Mouse (Mus musculus): ENCODE data around the gene Fbxo22. TPM values are rescaled to one million over a fixed set of nuclear protein-coding genes. Genes with fewer than 3 reads are reported as not detected.

The Fbxo22 gene
- polyA plus RNA-seq, 1 experiment from 2014 or later: 73.6 TPM

GRCm38 (mm10) chr9:55211611-55212010 is 2.9 kb downstream of the Fbxo22 start:
- Histone ChIP-seq H3K9ac (ENCODE audit: low read length) (no peak overlapping the region), H3K4me1 (ENCODE audit: control insufficient read depth, insufficient read depth, low read length) (peaks cover 7% of the 10 kb centered on the region; the same call in 1 of the 2 replicates), H3K27ac (replicated peaks; ENCODE audit: low read depth, low read length) (no peak overlapping the region), H3K4me2 (ENCODE audit: low read depth, severe bottlenecking) (no peak overlapping the region), H3K27me3 (ENCODE audit: control insufficient read depth, insufficient read depth, low read length) (no peaks in the 10 kb centered on the region), H3K9me3 (ENCODE audit: control insufficient read depth, low read length) (no peaks in the 10 kb centered on the region), H3K36me3 (ENCODE audit: control insufficient read depth, insufficient read depth, low read length) (peaks cover 4% of the 10 kb centered on the region; the same call in 1 of the 2 replicates), H3K4me3 (ENCODE audit: low read depth, low read length) (no peak overlapping the region)
- WGBS: 89% methylated on average over 4 of the region's 4 CpGs
- DNase-seq (ENCODE audit: low spot score): no peak
- ATAC-seq (ENCODE audit: insufficient number of reproducible peaks, low FRiP score, low TSS enrichment, low read depth): no peak

- ATAC-seq (ENCODE audit: insufficient number of reproducible peaks, low FRiP score, low TSS enrichment, low read depth) (no peak), DNase-seq (ENCODE audit: low spot score) (no peak)
- peaks cover 9% of the 10 kb centered on the region; the same call in 1 of the 2 replicates for H3K36me3 ChIP-seq (ENCODE audit: control insufficient read depth, insufficient read depth, low read length)
- no peak overlapping the region for H3K27ac ChIP-seq (replicated peaks; ENCODE audit: low read depth, low read length)
- no peaks in the 10 kb centered on the region for H3K27me3 ChIP-seq (ENCODE audit: control insufficient read depth, insufficient read depth, low read length)
- no peak overlapping the region for H3K4me2 ChIP-seq (ENCODE audit: low read depth, severe bottlenecking)
- no peak overlapping the region for H3K4me3 ChIP-seq (ENCODE audit: low read depth, low read length)
- WGBS: 96% methylated on average over 1 of the region's 1 CpGs
- H3K9ac ChIP-seq (ENCODE audit: low read length): no peak overlapping the region
- H3K4me1 ChIP-seq (ENCODE audit: control insufficient read depth, insufficient read depth, low read length): peaks cover 6% of the 10 kb centered on the region; the same call in 1 of the 2 replicates
- no peaks in the 10 kb centered on the region for H3K9me3 ChIP-seq (ENCODE audit: control insufficient read depth, low read length)
These were observed 4.7 kb downstream of the Fbxo22 start for GRCm38 (mm10) chr9:55213396-55213795.

- H3K4me2 ChIP-seq (ENCODE audit: low read depth, severe bottlenecking): no peak overlapping the region
- ATAC-seq (ENCODE audit: insufficient number of reproducible peaks, low FRiP score, low TSS enrichment, low read depth): no peak
- H3K4me1 ChIP-seq (ENCODE audit: control insufficient read depth, insufficient read depth, low read length): 0 out of 2 replicates have a peak, but pooled peaks cover under 1% of the 10 kb centered on the region
- H3K27ac ChIP-seq (replicated peaks; ENCODE audit: low read depth, low read length): no peak overlapping the region
- WGBS: 84% methylated on average over 3 of the region's 3 CpGs
- H3K4me3 ChIP-seq (ENCODE audit: low read depth, low read length): no peak overlapping the region
- no peak overlapping the region for H3K9ac ChIP-seq (ENCODE audit: low read length)
- no peak for DNase-seq (ENCODE audit: low spot score)
- no peaks in the 10 kb centered on the region for H3K9me3 ChIP-seq (ENCODE audit: control insufficient read depth, low read length)
- no peaks in the 10 kb centered on the region for H3K27me3 ChIP-seq (ENCODE audit: control insufficient read depth, insufficient read depth, low read length)
- peaks cover 9% of the 10 kb centered on the region; the same call in 1 of the 2 replicates for H3K36me3 ChIP-seq (ENCODE audit: control insufficient read depth, insufficient read depth, low read length)
These were observed 6.3 kb downstream of the Fbxo22 start for GRCm38 (mm10) chr9:55215056-55215455.

- Histone ChIP-seq H3K4me2 (ENCODE audit: low read depth, severe bottlenecking) (no peak overlapping the region), H3K9ac (ENCODE audit: low read length) (no peak overlapping the region), H3K4me3 (ENCODE audit: low read depth, low read length) (no peak overlapping the region), H3K36me3 (ENCODE audit: control insufficient read depth, insufficient read depth, low read length) (peaks cover 12% of the 10 kb centered on the region), H3K4me1 (ENCODE audit: control insufficient read depth, insufficient read depth, low read length) (no peaks in the 10 kb centered on the region), H3K27ac (replicated peaks; ENCODE audit: low read depth, low read length) (no peak overlapping the region), H3K9me3 (ENCODE audit: control insufficient read depth, low read length) (no peaks in the 10 kb centered on the region), H3K27me3 (ENCODE audit: control insufficient read depth, insufficient read depth, low read length) (no peaks in the 10 kb centered on the region)
- 92% methylated on average over 3 of the region's 3 CpGs for WGBS
- DNase-seq (ENCODE audit: low spot score) (no peak), ATAC-seq (ENCODE audit: insufficient number of reproducible peaks, low FRiP score, low TSS enrichment, low read depth) (no peak)
These were observed 6.9 kb downstream of the Fbxo22 start for GRCm38 (mm10) chr9:55215648-55216047.

- Histone ChIP-seq H3K4me3 (ENCODE audit: low read depth, low read length) (no peak overlapping the region), H3K9me3 (ENCODE audit: control insufficient read depth, low read length) (no peaks in the 10 kb centered on the region), H3K27me3 (ENCODE audit: control insufficient read depth, insufficient read depth, low read length) (no peaks in the 10 kb centered on the region), H3K9ac (ENCODE audit: low read length) (no peak overlapping the region), H3K27ac (replicated peaks; ENCODE audit: low read depth, low read length) (no peak overlapping the region), H3K4me2 (ENCODE audit: low read depth, severe bottlenecking) (no peak overlapping the region), H3K4me1 (ENCODE audit: control insufficient read depth, insufficient read depth, low read length) (no peaks in the 10 kb centered on the region), H3K36me3 (ENCODE audit: control insufficient read depth, insufficient read depth, low read length) (peaks cover 14% of the 10 kb centered on the region)
- WGBS: 82% methylated on average over 2 of the region's 2 CpGs
- ATAC-seq (ENCODE audit: insufficient number of reproducible peaks, low FRiP score, low TSS enrichment, low read depth): no peak
- DNase-seq (ENCODE audit: low spot score): no peak
These were observed 7.4 kb downstream of the Fbxo22 start for GRCm38 (mm10) chr9:55216078-55216477.

- no peak for DNase-seq (ENCODE audit: low spot score)
- Histone ChIP-seq H3K9me3 (ENCODE audit: control insufficient read depth, low read length) (no peaks in the 10 kb centered on the region), H3K27me3 (ENCODE audit: control insufficient read depth, insufficient read depth, low read length) (no peaks in the 10 kb centered on the region), H3K4me2 (ENCODE audit: low read depth, severe bottlenecking) (no peak overlapping the region), H3K27ac (replicated peaks; ENCODE audit: low read depth, low read length) (no peak overlapping the region), H3K9ac (ENCODE audit: low read length) (no peak overlapping the region), H3K36me3 (ENCODE audit: control insufficient read depth, insufficient read depth, low read length) (peaks cover 19% of the 10 kb centered on the region), H3K4me3 (ENCODE audit: low read depth, low read length) (no peak overlapping the region), H3K4me1 (ENCODE audit: control insufficient read depth, insufficient read depth, low read length) (no peaks in the 10 kb centered on the region)
- no peak for ATAC-seq (ENCODE audit: insufficient number of reproducible peaks, low FRiP score, low TSS enrichment, low read depth)
- 96% methylated on average over 3 of the region's 3 CpGs for WGBS
These were observed 8.7 kb downstream of the Fbxo22 start for GRCm38 (mm10) chr9:55217381-55217780.

- H3K27me3 ChIP-seq (ENCODE audit: control insufficient read depth, insufficient read depth, low read length): no peaks in the 10 kb centered on the region
- no peaks in the 10 kb centered on the region for H3K9me3 ChIP-seq (ENCODE audit: control insufficient read depth, low read length)
- no peak overlapping the region for H3K27ac ChIP-seq (replicated peaks; ENCODE audit: low read depth, low read length)
- H3K4me2 ChIP-seq (ENCODE audit: low read depth, severe bottlenecking): no peak overlapping the region
- H3K9ac ChIP-seq (ENCODE audit: low read length): no peak overlapping the region
- ATAC-seq (ENCODE audit: insufficient number of reproducible peaks, low FRiP score, low TSS enrichment, low read depth) (no peak), DNase-seq (ENCODE audit: low spot score) (no peak)
- H3K36me3 ChIP-seq (ENCODE audit: control insufficient read depth, insufficient read depth, low read length): peaks cover 18% of the 10 kb centered on the region
- 91% methylated on average over 7 of the region's 7 CpGs for WGBS
- no peaks in the 10 kb centered on the region for H3K4me1 ChIP-seq (ENCODE audit: control insufficient read depth, insufficient read depth, low read length)
- H3K4me3 ChIP-seq (ENCODE audit: low read depth, low read length): no peak overlapping the region
These were observed 16.5 kb downstream of the Fbxo22 start for GRCm38 (mm10) chr9:55225165-55225737.

GRCm38 (mm10) chr9:55226251-55226650 is 17.5 kb downstream of the Fbxo22 start:
- Histone ChIP-seq H3K27me3 (ENCODE audit: control insufficient read depth, insufficient read depth, low read length) (no peaks in the 10 kb centered on the region), H3K9me3 (ENCODE audit: control insufficient read depth, low read length) (no peaks in the 10 kb centered on the region), H3K4me3 (ENCODE audit: low read depth, low read length) (no peak overlapping the region), H3K4me1 (ENCODE audit: control insufficient read depth, insufficient read depth, low read length) (no peaks in the 10 kb centered on the region), H3K36me3 (ENCODE audit: control insufficient read depth, insufficient read depth, low read length) (peaks cover 12% of the 10 kb centered on the region), H3K9ac (ENCODE audit: low read length) (no peak overlapping the region), H3K4me2 (ENCODE audit: low read depth, severe bottlenecking) (no peak overlapping the region), H3K27ac (replicated peaks; ENCODE audit: low read depth, low read length) (no peak overlapping the region)
- no peak for DNase-seq (ENCODE audit: low spot score)
- no peak for ATAC-seq (ENCODE audit: insufficient number of reproducible peaks, low FRiP score, low TSS enrichment, low read depth)
- WGBS: 93% methylated on average over 3 of the region's 3 CpGs

- no peak overlapping the region for H3K4me2 ChIP-seq (ENCODE audit: low read depth, severe bottlenecking)
- DNase-seq (ENCODE audit: low spot score) (no peak), ATAC-seq (ENCODE audit: insufficient number of reproducible peaks, low FRiP score, low TSS enrichment, low read depth) (no peak)
- H3K27ac ChIP-seq (replicated peaks; ENCODE audit: low read depth, low read length): no peak overlapping the region
- H3K4me1 ChIP-seq (ENCODE audit: control insufficient read depth, insufficient read depth, low read length): no peaks in the 10 kb centered on the region
- H3K27me3 ChIP-seq (ENCODE audit: control insufficient read depth, insufficient read depth, low read length): no peaks in the 10 kb centered on the region
- 90% methylated on average over 4 of the region's 4 CpGs for WGBS
- peaks cover 4% of the 10 kb centered on the region for H3K36me3 ChIP-seq (ENCODE audit: control insufficient read depth, insufficient read depth, low read length)
- no peaks in the 10 kb centered on the region for H3K9me3 ChIP-seq (ENCODE audit: control insufficient read depth, low read length)
- H3K9ac ChIP-seq (ENCODE audit: low read length): no peak overlapping the region
- no peak overlapping the region for H3K4me3 ChIP-seq (ENCODE audit: low read depth, low read length)
These were observed 19.4 kb downstream of the Fbxo22 start for GRCm38 (mm10) chr9:55228149-55228548.
